9 mouse cellular contexts compared by ENCODE assay signal in the genomic region with DNA sequence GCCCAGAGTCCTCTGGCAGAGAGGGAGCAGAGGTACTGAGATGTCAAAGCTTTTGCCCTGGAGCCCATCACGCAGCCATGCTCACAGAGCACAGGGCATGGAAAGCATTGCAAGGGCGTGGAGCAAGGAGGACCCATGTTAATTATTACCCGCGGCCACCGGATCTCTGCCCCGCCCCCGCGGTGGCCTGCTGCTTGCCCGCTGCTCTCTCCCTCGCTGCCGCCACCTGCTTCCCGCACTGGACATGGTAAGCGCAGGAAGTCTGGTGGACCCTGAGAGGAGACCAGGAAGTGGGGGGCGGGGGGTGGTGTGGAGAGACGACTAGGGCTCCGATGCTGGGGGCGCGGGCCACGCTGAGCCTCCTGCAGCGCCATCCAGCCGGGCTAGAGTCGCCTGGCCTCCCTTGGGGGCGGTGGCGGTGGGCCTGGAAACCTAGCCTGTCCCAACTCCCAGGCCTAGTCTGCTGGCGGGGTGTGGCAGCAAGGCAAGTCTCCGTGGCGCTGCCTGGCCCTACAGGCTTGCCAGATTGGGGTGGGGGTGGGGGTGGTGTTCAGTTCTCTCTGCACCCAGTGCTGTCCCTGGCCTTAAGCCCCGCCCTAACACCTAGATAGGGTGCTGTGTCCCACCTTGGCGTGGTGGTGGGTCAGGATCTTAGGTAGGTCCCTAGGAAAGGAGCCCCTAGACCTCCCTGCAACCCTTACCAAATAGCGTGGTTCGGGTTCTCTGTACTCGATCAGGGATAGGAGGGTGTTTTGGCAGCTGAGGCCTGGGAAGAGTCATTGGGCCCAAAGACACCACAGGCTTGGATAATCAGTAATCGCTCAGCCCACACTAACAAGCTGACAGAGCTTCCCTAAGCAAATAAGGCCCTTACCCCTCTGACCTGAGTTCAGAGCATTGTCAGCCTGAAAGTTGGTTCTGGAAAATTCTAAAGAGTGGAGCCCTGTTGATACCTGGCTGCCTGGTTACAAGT. TPM values are rescaled to one million over a fixed set of nuclear protein-coding genes. Genes with fewer than 3 reads are reported as not detected.
DNase-seq lines count a peak whose midpoint lies in the region; ATAC-seq and TF ChIP-seq lines count a peak whose summit lies in the region.
"Had no signal": no experiment of that assay in that cellular context is flagged by ENCODE, and none has a peak within 500 bp of the region (broad histone marks: within the 10 kb centered on the region; RNA-seq: fewer than 3 reads in every experiment).

A gene (plus strand): TSS at position 162 of the 973 bp plus-strand sequence.

- peak; percentile 88 for ATAC-seq in granulocyte monocyte progenitor cell, adult 5-6 weeks (replicated peaks; ENCODE audit: poor library complexity, severe bottlenecking)
- ATAC-seq in kidney, embryonic 15.5 days (replicated peaks; ENCODE audit: low FRiP score) = peak; percentile 94
- peak; percentile 73 for ATAC-seq in lung, embryonic 14.5 days (ENCODE audit: insufficient read depth)

- H3K4me1 ChIP-seq in kidney, embryonic 15.5 days = peaks cover 32% of the 10 kb centered on the region
- H3K4me1 ChIP-seq in lung, embryonic 14.5 days (ENCODE audit: insufficient read depth) = peaks cover 7% of the 10 kb centered on the region; the same call in 1 of the 2 replicates

- H3K9ac ChIP-seq in kidney, embryonic 15.5 days = peak within 1 kb of the TSS; percentile 63
- peak within 1 kb of the TSS; percentile 66 for H3K9ac ChIP-seq in lung, embryonic 14.5 days

- 6% methylated on average over 33 of the region's 33 CpGs for WGBS in kidney, embryonic 15.5 days
- WGBS in lung, embryonic 14.5 days = 6% methylated on average over 33 of the region's 33 CpGs

- DNase-seq in left cerebral cortex, adult 18-20 months (ENCODE audit: low spot score in 2 of 2) = no peak
- DNase-seq in left cerebral cortex, postnatal 14 days (ENCODE audit: low spot score in 2 of 2) = no peak
- DNase-seq in cerebellum, adult 8-10 months = peak; percentile 43
- peak; percentile 78 for DNase-seq in lung, embryonic 14.5 days
- DNase-seq in ovary, postnatal 36 days (ENCODE audit: low spot score) = peak; percentile 61
- no peak for DNase-seq in gastrocnemius, postnatal 25 days

- H3K27me3 ChIP-seq in kidney, embryonic 15.5 days = no peaks in the 10 kb centered on the region
- no peaks in the 10 kb centered on the region for H3K27me3 ChIP-seq in lung, embryonic 14.5 days (ENCODE audit: insufficient read depth, low read length)

- peak within 1 kb of the TSS; percentile 50 for H3K4me3 ChIP-seq in kidney, embryonic 15.5 days (replicated peaks)
- H3K4me3 ChIP-seq in lung, embryonic 14.5 days (ENCODE audit: low read depth, low read length) = peak within 1 kb of the TSS; percentile 41

- peak within 1 kb of the TSS; percentile 90 for H3K27ac ChIP-seq in kidney, embryonic 15.5 days
- peak within 1 kb of the TSS; percentile 66; the same call in 1 of the 2 replicates for H3K27ac ChIP-seq in lung, embryonic 14.5 days (ENCODE audit: low read depth)

- intact Hi-C loops in left cerebral cortex, postnatal 14 days (cut with DNase I) = no loop called here

- peaks cover 19% of the 10 kb centered on the region; the same call in 1 of the 2 replicates for H3K36me3 ChIP-seq in kidney, embryonic 15.5 days
- H3K36me3 ChIP-seq in lung, embryonic 14.5 days (ENCODE audit: insufficient read depth) = peaks cover 4% of the 10 kb centered on the region; the same call in 1 of the 2 replicates

- peak within 1 kb of the TSS; percentile 70 for H3K4me2 ChIP-seq in kidney, embryonic 15.5 days
- H3K4me2 ChIP-seq in lung, embryonic 14.5 days = peak within 1 kb of the TSS; percentile 73

- no peaks in the 10 kb centered on the region for H3K9me3 ChIP-seq in kidney, embryonic 15.5 days (replicated peaks)
- no peaks in the 10 kb centered on the region for H3K9me3 ChIP-seq in lung, embryonic 14.5 days (ENCODE audit: low read depth, low read length)

- peak; percentile 25; the same call in 1 of the 2 replicates for TF ChIP-seq CTCF in lung, embryonic 14.5 days (IDR thresholded peaks at IDR 0.05; ENCODE audit: low read depth)

RNA-seq across cellular contexts. Expression of the gene that starts here (rescaled TPM):
- 10 to 100 TPM; 10.2 to 11.4 TPM for total RNA-seq in left cerebral cortex, adult 18-20 months (2021)
- total RNA-seq in left cerebral cortex, postnatal 14 days (2021) = 1 to 10 TPM; 8.6 to 9.4 TPM
- 7.9 and 18.7 TPM in 2 replicates for total RNA-seq in granulocyte monocyte progenitor cell, adult 5-6 weeks (2014; fragmentation: Nextera tagmentation)
- total RNA-seq in granulocyte monocyte progenitor cell, adult 5-6 weeks (2017) = 6.1 and 7.7 TPM in 2 replicates
- polyA plus RNA-seq in kidney, embryonic 15.5 days (2015; fragmentation: Nextera tagmentation; extraction: Ambion mirVana) = 144 and 153 TPM in 2 replicates
- polyA plus RNA-seq in lung, embryonic 14.5 days (2014; fragmentation: Nextera tagmentation; extraction: Ambion mirVana) = 67.5 and 71.2 TPM in 2 replicates
- under 1 TPM; 0.49 to 0.72 TPM for total RNA-seq in gastrocnemius, postnatal 25 days (2021)
- total RNA-seq: neutrophil, adult 5-6 weeks had no signal

Comparison
In these comparisons a context has a peak if more than half of its experiments do, and no peak if none do; other contexts are left out.
1. RNA of the gene that starts here (total RNA-seq): 10.2 to 11.4 TPM in left cerebral cortex, adult 18-20 months, 8.6 to 9.4 TPM in left cerebral cortex, postnatal 14 days and 6.1 to 18.7 TPM in granulocyte monocyte progenitor cell, adult 5-6 weeks; 0.49 to 0.72 TPM in gastrocnemius, postnatal 25 days; every median in the first group is over 4 times any median in the second.
2. DNase-seq: peak in cerebellum, adult 8-10 months (single experiment), lung, embryonic 14.5 days (single experiment) and ovary, postnatal 36 days (single experiment); none in left cerebral cortex, adult 18-20 months (0 of 2), left cerebral cortex, postnatal 14 days (0 of 2) and gastrocnemius, postnatal 25 days (single experiment).
3. Peak in every context shown above with its lines, with median percentiles within 50 percentile points of each other: ATAC-seq.